Mouse (Mus musculus): Measurements from ENCODE around the gene Tkfc.

Gene Tkfc

GRCm38 (mm10) chr19:10605293-10605900, at the start of gene Tkfc, which contains the start of gene Ddb1:
Gene Tkfc, minus strand, starts transcription at chr19:10605654.
Gene Ddb1, plus strand, starts transcription at chr19:10605327.
- in situ Hi-C loops (cut with MboI; ENCODE audit: unreplicated experiment in 2 of 2): loop anchor here (5.0 to 25.0 kb wide), 4 partner anchors 53 to 1332 kb away; no protein-coding TSS in a partner anchor

GRCm38 (mm10) chr19:10648156-10648555, 42.7 kb upstream of the Tkfc start:
- in situ Hi-C loops (cut with MboI; ENCODE audit: unreplicated experiment in 2 of 2): loop anchor here in 1 of 2 experiments (25.0 kb wide), 1 partner anchor 386 kb away; no protein-coding TSS in a partner anchor

GRCm38 (mm10) chr19:10645616-10646015, 40.2 kb upstream of the Tkfc start:
- in situ Hi-C loops (cut with MboI; ENCODE audit: unreplicated experiment in 2 of 2): loop anchor here in 1 of 2 experiments (25.0 kb wide), 1 partner anchor 383 kb away; no protein-coding TSS in a partner anchor

GRCm38 (mm10) chr19:10640589-10641378, 35.3 kb upstream of the Tkfc start:
- in situ Hi-C loops (cut with MboI; ENCODE audit: unreplicated experiment in 2 of 2): loop anchor here in 1 of 2 experiments (25.0 kb wide), 1 partner anchor 378 kb away; no protein-coding TSS in a partner anchor

- in situ Hi-C loops (cut with MboI; ENCODE audit: unreplicated experiment in 2 of 2): loop anchor here in 1 of 2 experiments (25.0 kb wide), 1 partner anchor 378 kb away; no protein-coding TSS in a partner anchor
Observed at GRCm38 (mm10) chr19:10640080-10640479, 34.6 kb upstream of the Tkfc start.

GRCm38 (mm10) chr19:10637840-10638239, 32.4 kb upstream of the Tkfc start:
- in situ Hi-C loops (cut with MboI; ENCODE audit: unreplicated experiment in 2 of 2): loop anchor here in 1 of 2 experiments (25.0 kb wide), 1 partner anchor 376 kb away; no protein-coding TSS in a partner anchor

GRCm38 (mm10) chr19:10634872-10635318, 29.4 kb upstream of the Tkfc start:
- in situ Hi-C loops (cut with MboI; ENCODE audit: unreplicated experiment in 2 of 2): loop anchor here in 1 of 2 experiments (25.0 kb wide), 1 partner anchor 373 kb away; no protein-coding TSS in a partner anchor

GRCm38 (mm10) chr19:10634106-10634871, 28.8 kb upstream of the Tkfc start, which contains the start of gene Vwce:
Gene Vwce, plus strand, starts transcription at chr19:10634213.
- in situ Hi-C loops (cut with MboI; ENCODE audit: unreplicated experiment in 2 of 2): loop anchor here in 1 of 2 experiments (25.0 kb wide), 1 partner anchor 372 kb away; no protein-coding TSS in a partner anchor

- in situ Hi-C loops (cut with MboI; ENCODE audit: unreplicated experiment in 2 of 2): loop anchor here (5.0 to 25.0 kb wide), 4 partner anchors 56 to 1329 kb away; no protein-coding TSS in a partner anchor
Observed at GRCm38 (mm10) chr19:10608573-10609240, 3.3 kb upstream of the Tkfc start.

GRCm38 (mm10) chr19:10605901-10606622, 608 bp upstream of the Tkfc start:
- in situ Hi-C loops (cut with MboI; ENCODE audit: unreplicated experiment in 2 of 2): loop anchor here (5.0 to 25.0 kb wide), 4 partner anchors 54 to 1331 kb away; no protein-coding TSS in a partner anchor

- in situ Hi-C loops (cut with MboI; ENCODE audit: unreplicated experiment in 2 of 2): loop anchor here in 1 of 2 experiments (10.0 to 25.0 kb wide), 3 partner anchors 92 to 1333 kb away; no protein-coding TSS in a partner anchor
Observed at GRCm38 (mm10) chr19:10604534-10604933, 920 bp downstream of the Tkfc start.

- in situ Hi-C loops (cut with MboI; ENCODE audit: unreplicated experiment in 2 of 2): loop anchor here in 1 of 2 experiments (10.0 to 25.0 kb wide), 3 partner anchors 92 to 1333 kb away; no protein-coding TSS in a partner anchor
Observed at GRCm38 (mm10) chr19:10603660-10604523, 1.6 kb downstream of the Tkfc start.

DNA sequence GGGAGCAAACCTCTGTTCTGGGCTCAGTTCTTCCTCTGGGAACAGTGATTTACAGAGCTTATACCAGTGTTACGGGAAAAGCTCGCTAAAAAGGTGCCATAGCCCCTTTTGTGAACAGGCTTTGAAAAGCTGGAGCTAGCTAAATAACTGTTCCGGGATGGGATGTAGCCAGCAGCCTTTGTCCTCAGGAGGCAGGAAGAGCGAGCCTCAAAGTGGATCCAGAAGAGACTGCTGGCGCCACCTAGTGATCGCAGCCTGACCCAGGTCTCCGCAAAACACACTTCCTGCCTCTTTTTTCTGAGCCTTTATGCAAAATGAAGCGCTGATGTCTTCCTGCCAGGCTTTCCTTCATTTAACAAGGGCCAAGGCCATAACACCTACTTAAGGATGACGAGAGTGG, 2.7 kb downstream of the Tkfc start:
- in situ Hi-C loops (cut with MboI; ENCODE audit: unreplicated experiment in 2 of 2): loop anchor here in 1 of 2 experiments (10.0 to 25.0 kb wide), 3 partner anchors 90 to 1335 kb away; no protein-coding TSS in a partner anchor

GRCm38 (mm10) chr19:10602247-10602769, 3.1 kb downstream of the Tkfc start:
- in situ Hi-C loops (cut with MboI; ENCODE audit: unreplicated experiment in 2 of 2): loop anchor here in 1 of 2 experiments (10.0 to 25.0 kb wide), 3 partner anchors 90 to 1335 kb away; no protein-coding TSS in a partner anchor

- in situ Hi-C loops (cut with MboI; ENCODE audit: unreplicated experiment in 2 of 2): loop anchor here (10.0 to 25.0 kb wide), 5 partner anchors 87 to 1338 kb away; no protein-coding TSS in a partner anchor
Observed at GRCm38 (mm10) chr19:10599648-10600047, 5.8 kb downstream of the Tkfc start.

- in situ Hi-C loops (cut with MboI; ENCODE audit: unreplicated experiment in 2 of 2): loop anchor here (25.0 kb wide), 2 partner anchors 636 to 661 kb away; no protein-coding TSS in a partner anchor
Observed at GRCm38 (mm10) chr19:10598188-10598587, 7.3 kb downstream of the Tkfc start.
